Mouse (Mus musculus): ENCODE results near the gene Map3k5.

DNA sequence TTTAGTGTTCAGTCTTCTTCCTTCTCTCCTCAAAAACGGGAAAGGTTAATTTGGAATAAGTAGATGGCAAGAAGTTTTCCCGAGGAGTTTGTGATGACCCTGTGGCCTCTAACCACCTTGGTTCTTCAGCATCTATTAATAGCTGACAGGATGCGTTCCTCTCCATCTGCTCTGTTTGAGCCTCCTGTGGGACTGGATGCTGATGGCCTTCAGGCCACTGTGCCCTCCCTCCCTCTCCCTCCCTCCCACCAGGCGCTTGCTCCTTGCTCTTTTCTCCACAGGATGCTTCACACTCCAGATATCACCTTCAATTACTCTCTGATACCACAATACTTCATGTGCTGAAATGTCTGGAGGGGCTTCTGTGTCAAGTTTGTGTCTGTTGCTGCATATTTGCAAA lies 224.5 kb downstream of the Map3k5 start:
- no peak for TF ChIP-seq CTCF (IDR thresholded peaks at IDR 0.05; ENCODE audit: low read depth)
- no peak for TF ChIP-seq EP300 (IDR thresholded peaks at IDR 0.05; ENCODE audit: low read depth)
